Mouse (Mus musculus) midbrain, embryonic 13.5 days (tissue): ENCODE data around the gene Smpdl3b. TPM values are rescaled to one million over a fixed set of nuclear protein-coding genes. Genes with fewer than 3 reads are reported as not detected.
A peak's percentile ranks its signal among the peaks of the same experiment; 100 is the strongest.
"Not testable (repeated sequence)": the region's sequence is repeated elsewhere in the genome, so short reads cannot be mapped to it uniquely, and the experiment has no call there.

ENCODE experiments used
- ATAC-seq: fragments of 200-750 bp; cut with Nextera tagmentation; 2 replicates; pipeline ENCODE4 v1.8.0; 2017; ENCODE audit warnings: mild to moderate bottlenecking, moderate TSS enrichment, moderate library complexity
- H3K27ac ChIP-seq: fragments of 300-500 bp; sonication (generic); 2 replicates; pipeline ENCODE4 v1.5.1; 2015; ENCODE audit warnings: inconsistent platforms, mild to moderate bottlenecking, moderate library complexity
- H3K27me3 ChIP-seq: fragments of 300-500 bp; sonication (generic); 2 replicates; pipeline ENCODE4 v1.6.1; 2015; ENCODE audit warnings: mild to moderate bottlenecking, inconsistent platforms
- H3K36me3 ChIP-seq: fragments of 300-500 bp; sonication (generic); 2 replicates; pipeline ENCODE4 v1.6.1; 2015; ENCODE audit warnings: mild to moderate bottlenecking, inconsistent platforms
- H3K4me1 ChIP-seq: fragments of 300-500 bp; sonication (generic); replicated peaks from 2 replicates; pipeline ENCODE4 v1.6.1; 2015; ENCODE audit warnings: inconsistent platforms
- H3K4me2 ChIP-seq: fragments of 300-500 bp; sonication (generic); replicated peaks from 2 replicates; pipeline ENCODE4 v1.6.1; 2015; ENCODE audit warnings: moderate library complexity, mild to moderate bottlenecking, inconsistent platforms
- H3K4me3 ChIP-seq: fragments of 300-500 bp; sonication (generic); replicated peaks from 2 replicates; pipeline ENCODE4 v1.5.1; 2015; ENCODE audit warnings: mild to moderate bottlenecking, inconsistent platforms
- H3K9ac ChIP-seq: fragments of 300-500 bp; sonication (generic); replicated peaks from 2 replicates; pipeline ENCODE4 v1.6.1; 2015; ENCODE audit warnings: mild to moderate bottlenecking, inconsistent platforms
- H3K9me3 ChIP-seq: fragments of 300-500 bp; sonication (generic); 2 replicates; pipeline ENCODE4 v1.6.1; 2016; ENCODE audit warnings: mild to moderate bottlenecking, inconsistent platforms
- WGBS: fragments of 180-500 bp; shearing (Covaris S2); methylation state at CpG from one replicate; pipeline ENCODE4 v1.1.7; 2015; 5-methylcytosine and 5-hydroxymethylcytosine counted together
- polyA plus RNA-seq: library from polyadenylated mRNA; unstranded; fragments of >200 nt; fragmentation: Nextera tagmentation; extraction: Ambion mirVana; gene quantifications from 2 replicates; pipeline ENCODE4 v1.2.1, GENCODE M21; 2015

Gene Smpdl3b
- polyA plus RNA-seq, 1 experiment from 2014 or later: 0.82 TPM

DNA sequence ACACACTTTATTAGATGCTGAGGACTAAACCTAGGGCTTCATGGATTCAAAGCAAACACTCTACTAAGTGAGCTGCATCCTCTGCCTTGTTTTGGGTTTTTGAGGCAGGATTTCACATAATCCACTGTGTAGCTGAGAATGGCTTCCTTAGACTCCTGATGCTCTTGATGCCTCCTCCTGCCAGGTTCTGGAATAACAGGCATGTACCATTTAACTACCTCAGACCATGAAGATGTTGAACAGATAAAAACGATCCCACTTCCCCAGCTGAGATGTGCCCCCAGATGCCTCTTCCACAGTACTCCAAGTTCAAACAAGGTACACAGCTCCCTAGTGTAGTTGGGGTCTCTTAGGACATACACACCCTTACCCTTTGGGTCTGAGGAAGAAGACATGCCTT, 40.4 kb upstream of the Smpdl3b start:
- Histone ChIP-seq H3K4me3 (no peak overlapping the region), H3K9ac (no peak overlapping the region), H3K4me2 (no peak overlapping the region), H3K9me3 (no peaks in the 10 kb centered on the region), H3K4me1 (peaks cover 7% of the 10 kb centered on the region; the same call in 1 of the 2 replicates), H3K27me3 (peaks cover 23% of the 10 kb centered on the region), H3K27ac (no peak overlapping the region), H3K36me3 (no peaks in the 10 kb centered on the region)
- WGBS: 100% methylated on average over 1 of the region's 1 CpGs
- no peak for ATAC-seq

DNA sequence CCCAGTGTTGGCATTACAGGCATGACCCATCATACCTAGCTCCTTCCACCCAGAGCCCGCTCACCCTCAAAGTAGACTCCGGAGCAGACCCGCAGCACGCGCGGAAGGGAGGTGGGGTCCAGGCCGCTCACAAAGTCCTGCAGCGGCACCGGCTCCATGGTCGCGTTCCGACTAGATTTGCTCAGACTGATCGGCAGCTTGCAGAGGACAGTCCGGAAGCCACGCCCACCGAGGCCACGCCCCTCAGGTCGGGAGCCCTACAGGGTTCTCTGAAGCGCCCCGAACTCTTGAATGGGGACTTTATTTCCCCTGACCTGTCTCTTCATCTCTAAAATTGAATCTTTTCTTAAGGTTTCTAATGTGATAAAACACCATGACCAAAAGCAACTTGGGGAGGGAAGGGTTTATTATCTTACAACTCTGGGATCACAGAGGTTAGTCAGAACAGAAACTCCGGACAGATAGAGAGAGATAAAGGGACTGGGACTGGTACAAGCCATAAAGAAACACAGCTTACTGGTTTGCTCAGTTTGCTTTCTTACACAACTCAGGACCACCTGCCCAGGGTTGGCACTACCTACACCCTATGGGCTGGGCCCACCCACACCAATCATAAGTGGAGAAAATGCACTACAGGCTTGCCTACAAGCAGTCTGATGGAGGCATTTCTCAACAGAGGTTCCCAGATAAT, 39.3 kb upstream of the Smpdl3b start, which contains the start of gene Themis2:
Gene Themis2 (minus strand): TSS at position 192 of the 691 bp plus-strand sequence.
- H3K9me3 ChIP-seq: no peaks in the 10 kb centered on the region
- H3K27me3 ChIP-seq: peaks cover 23% of the 10 kb centered on the region
- H3K36me3 ChIP-seq: no peaks in the 10 kb centered on the region
- H3K9ac ChIP-seq: peak within 1 kb of the TSS; percentile 52; the same call in 1 of the 2 replicates
- no peak for ATAC-seq
- peak within 1 kb of the TSS; percentile 22 for H3K4me3 ChIP-seq
- 1% methylated on average over 21 of the region's 21 CpGs for WGBS
- H3K4me1 ChIP-seq: peaks cover 7% of the 10 kb centered on the region; the same call in 1 of the 2 replicates
- H3K4me2 ChIP-seq: peak within 1 kb of the TSS; percentile 52
- H3K27ac ChIP-seq: no peak within 1 kb of the TSS

- no peak for ATAC-seq
- WGBS: 61% methylated on average over 7 of the region's 7 CpGs
- no peak overlapping the region for H3K4me2 ChIP-seq
- no peaks in the 10 kb centered on the region for H3K9me3 ChIP-seq
- no peak overlapping the region for H3K4me3 ChIP-seq
- peaks cover 23% of the 10 kb centered on the region for H3K27me3 ChIP-seq
- H3K9ac ChIP-seq: no peak overlapping the region
- no peak overlapping the region for H3K27ac ChIP-seq
- peaks cover 7% of the 10 kb centered on the region; the same call in 1 of the 2 replicates for H3K4me1 ChIP-seq
- H3K36me3 ChIP-seq: no peaks in the 10 kb centered on the region
These were observed 38.1 kb upstream of the Smpdl3b start for GRCm38 (mm10) chr4:132795171-132795570.

DNA sequence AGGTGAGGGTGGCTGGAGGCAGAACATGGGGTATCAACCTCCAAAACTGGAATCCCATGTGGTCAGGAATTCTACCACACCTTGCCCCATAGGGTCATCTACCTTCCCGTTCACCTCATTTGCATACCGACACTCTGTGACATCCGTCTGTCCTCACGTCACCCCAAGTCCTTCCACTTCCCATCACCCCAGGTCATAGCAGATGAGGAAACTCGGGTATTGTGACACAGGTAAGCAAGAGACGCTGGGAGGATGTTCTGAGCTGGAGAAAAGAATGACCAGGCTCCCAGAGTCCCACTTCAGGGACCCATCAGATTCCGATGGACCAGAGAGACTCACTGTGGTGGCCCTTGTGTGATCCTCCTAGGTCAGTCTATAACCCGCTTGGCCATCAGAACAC, 37.7 kb upstream of the Smpdl3b start:
- ATAC-seq: no peak
- Histone ChIP-seq H3K27me3 (peaks cover 23% of the 10 kb centered on the region), H3K9me3 (no peaks in the 10 kb centered on the region), H3K4me2 (no peak overlapping the region), H3K4me3 (no peak overlapping the region), H3K9ac (no peak overlapping the region), H3K4me1 (peaks cover 7% of the 10 kb centered on the region; the same call in 1 of the 2 replicates), H3K36me3 (no peaks in the 10 kb centered on the region), H3K27ac (no peak overlapping the region)
- 84% methylated on average over 8 of the region's 8 CpGs for WGBS

DNA sequence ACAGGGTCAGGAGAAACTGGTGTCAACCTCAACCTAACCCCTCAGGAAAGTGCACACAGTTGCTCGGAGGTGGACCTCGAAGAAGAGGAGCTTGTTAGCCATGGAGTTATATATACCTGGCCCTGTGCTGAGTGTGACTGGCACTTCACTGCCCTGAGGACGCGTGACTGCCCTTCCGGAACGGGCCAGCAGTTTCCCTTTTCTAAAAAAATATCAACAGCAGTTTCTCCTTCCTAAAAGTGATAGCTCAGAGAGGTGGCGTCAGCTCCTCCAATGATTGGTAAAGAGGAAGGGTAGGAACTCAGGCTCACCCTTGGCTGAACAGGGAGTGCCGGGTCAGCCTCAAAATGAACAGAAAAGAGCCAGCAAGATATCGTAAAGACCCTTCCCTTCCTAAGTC, 37.0 kb upstream of the Smpdl3b start:
- Histone ChIP-seq H3K9ac (no peak overlapping the region), H3K9me3 (no peaks in the 10 kb centered on the region), H3K27ac (no peak overlapping the region), H3K4me2 (no peak overlapping the region), H3K27me3 (peaks cover 23% of the 10 kb centered on the region), H3K36me3 (no peaks in the 10 kb centered on the region), H3K4me3 (no peak overlapping the region), H3K4me1 (peaks cover 7% of the 10 kb centered on the region; the same call in 1 of the 2 replicates)
- no peak for ATAC-seq
- WGBS: 85% methylated on average over 9 of the region's 9 CpGs

GRCm38 (mm10) chr4:132793322-132794004, 36.4 kb upstream of the Smpdl3b start:
- not testable (repeated sequence) for H3K9me3 ChIP-seq, H3K4me2 ChIP-seq, H3K9ac ChIP-seq, H3K27ac ChIP-seq, ATAC-seq, H3K36me3 ChIP-seq, H3K4me3 ChIP-seq, H3K4me1 ChIP-seq
- peaks cover 23% of the 10 kb centered on the region for H3K27me3 ChIP-seq
- 92% methylated on average over 8 of the region's 9 CpGs for WGBS

DNA sequence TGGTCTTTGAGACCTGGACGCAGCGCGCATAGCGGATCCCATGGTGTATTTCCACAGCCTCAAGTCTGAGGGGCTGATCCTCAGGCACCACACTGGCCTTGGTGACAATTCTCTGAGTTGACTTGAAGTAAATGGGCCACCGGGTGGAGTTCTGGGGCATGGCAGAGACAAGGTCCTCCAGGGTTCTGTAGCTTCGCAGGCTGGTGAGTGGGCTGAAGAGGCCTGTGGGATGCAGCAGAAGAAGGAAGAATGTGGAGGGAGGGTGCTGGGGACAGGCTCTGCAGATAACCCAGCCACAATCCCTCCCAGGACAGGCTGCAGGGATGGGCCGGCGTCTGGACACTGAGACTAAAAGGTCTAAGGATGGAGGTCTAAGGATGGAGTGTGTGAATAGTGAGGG, 32.7 kb upstream of the Smpdl3b start:
- peaks cover 5% of the 10 kb centered on the region for H3K27me3 ChIP-seq
- no peaks in the 10 kb centered on the region for H3K9me3 ChIP-seq
- no peak overlapping the region for H3K9ac ChIP-seq
- no peaks in the 10 kb centered on the region for H3K4me1 ChIP-seq
- no peak overlapping the region for H3K4me3 ChIP-seq
- H3K4me2 ChIP-seq: no peak overlapping the region
- no peak for ATAC-seq
- no peaks in the 10 kb centered on the region for H3K36me3 ChIP-seq
- WGBS: 87% methylated on average over 8 of the region's 8 CpGs
- no peak overlapping the region for H3K27ac ChIP-seq

GRCm38 (mm10) chr4:132785228-132785627, 28.2 kb upstream of the Smpdl3b start:
- Histone ChIP-seq H3K4me3 (no peak overlapping the region), H3K27ac (no peak overlapping the region), H3K36me3 (no peaks in the 10 kb centered on the region), H3K4me2 (no peak overlapping the region), H3K9ac (no peak overlapping the region), H3K4me1 (no peaks in the 10 kb centered on the region), H3K27me3 (no peaks in the 10 kb centered on the region), H3K9me3 (no peaks in the 10 kb centered on the region)
- ATAC-seq: no peak
- 90% methylated on average over 13 of the region's 13 CpGs for WGBS

DNA sequence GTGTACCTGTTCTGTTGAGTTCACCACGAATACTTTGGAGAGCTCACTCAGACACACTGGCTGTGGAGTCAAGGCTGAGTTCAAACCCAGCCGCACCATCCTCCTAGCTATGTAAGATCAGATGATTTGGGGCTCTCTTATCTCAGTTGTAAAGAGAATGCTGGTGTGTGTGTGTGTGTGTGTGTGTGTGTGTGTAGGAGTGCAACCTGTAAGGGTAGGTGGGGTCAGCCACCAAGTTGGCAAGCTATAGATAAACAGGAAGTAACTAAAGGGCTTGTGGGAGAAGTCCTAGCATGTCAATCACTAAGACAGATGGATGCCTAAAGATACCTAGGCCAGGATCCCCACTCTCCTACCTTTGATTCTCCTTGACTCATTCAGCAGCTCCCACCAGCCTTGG, 26.7 kb upstream of the Smpdl3b start:
- H3K4me2 ChIP-seq: no peak overlapping the region
- no peaks in the 10 kb centered on the region for H3K27me3 ChIP-seq
- ATAC-seq: no peak
- 94% methylated on average over 2 of the region's 2 CpGs for WGBS
- H3K9ac ChIP-seq: no peak overlapping the region
- no peak overlapping the region for H3K4me3 ChIP-seq
- no peak overlapping the region for H3K27ac ChIP-seq
- no peaks in the 10 kb centered on the region for H3K4me1 ChIP-seq
- H3K9me3 ChIP-seq: no peaks in the 10 kb centered on the region
- H3K36me3 ChIP-seq: peaks cover 9% of the 10 kb centered on the region

DNA sequence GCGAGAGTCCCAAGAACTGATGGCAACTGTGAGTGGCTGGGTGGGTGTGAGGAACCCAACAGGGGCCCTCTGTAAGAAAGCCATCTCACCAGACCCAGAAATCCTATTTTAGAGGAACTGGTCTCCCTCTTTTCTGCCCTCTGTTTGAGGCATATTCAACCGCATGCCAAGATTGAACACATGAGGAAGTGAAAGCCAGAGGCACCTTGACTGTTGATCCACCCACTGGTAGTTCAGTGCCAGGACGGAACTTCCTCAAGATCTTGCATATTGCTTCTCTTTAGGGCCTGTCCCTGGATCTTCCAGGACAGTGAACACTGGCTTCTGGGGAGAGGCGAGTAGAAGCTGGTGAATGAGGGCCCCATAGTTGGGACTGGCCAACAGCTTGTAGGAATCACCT, 23.2 kb upstream of the Smpdl3b start:
- Histone ChIP-seq H3K36me3 (peaks cover 44% of the 10 kb centered on the region), H3K4me2 (no peak overlapping the region), H3K4me1 (no peaks in the 10 kb centered on the region), H3K9ac (no peak overlapping the region), H3K27ac (no peak overlapping the region), H3K9me3 (no peaks in the 10 kb centered on the region), H3K27me3 (no peaks in the 10 kb centered on the region), H3K4me3 (no peak overlapping the region)
- no peak for ATAC-seq
- 94% methylated on average over 4 of the region's 4 CpGs for WGBS

DNA sequence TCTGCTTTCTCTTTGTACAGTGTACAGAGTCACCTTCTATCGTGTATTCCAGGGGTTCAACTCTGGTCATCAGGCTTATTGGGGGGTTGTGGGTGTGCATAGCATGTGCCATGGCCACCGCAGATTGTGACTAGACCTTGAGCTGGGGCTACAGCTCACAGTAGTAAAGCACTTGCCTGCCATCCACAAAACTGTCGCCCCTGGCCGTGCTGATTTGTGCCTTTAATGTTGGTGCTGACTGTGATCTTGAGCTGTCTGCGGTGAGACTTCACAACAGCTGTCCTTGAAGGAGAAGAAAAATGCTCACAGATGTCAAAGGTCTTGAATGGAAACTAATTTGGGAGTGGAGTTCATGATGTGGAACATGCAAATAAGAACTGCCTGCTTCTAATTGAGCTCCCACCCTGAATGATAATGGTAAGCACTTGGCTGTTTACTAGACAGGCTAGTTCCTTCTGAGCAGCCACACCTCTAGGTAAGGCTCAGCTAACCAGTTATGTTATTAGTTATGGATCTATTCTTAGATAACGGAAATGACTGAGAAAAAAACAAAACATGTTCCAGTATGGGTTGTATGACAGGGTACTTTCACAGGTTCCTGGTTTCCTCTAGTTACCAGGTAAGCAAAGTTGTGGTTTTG, 21.6 kb upstream of the Smpdl3b start:
- Histone ChIP-seq H3K27me3 (no peaks in the 10 kb centered on the region), H3K4me1 (no peaks in the 10 kb centered on the region), H3K4me2 (no peak overlapping the region), H3K4me3 (no peak overlapping the region), H3K9me3 (no peaks in the 10 kb centered on the region), H3K27ac (no peak overlapping the region), H3K36me3 (peaks cover 60% of the 10 kb centered on the region), H3K9ac (no peak overlapping the region)
- no peak for ATAC-seq
- 93% methylated on average over 6 of the region's 6 CpGs for WGBS

DNA sequence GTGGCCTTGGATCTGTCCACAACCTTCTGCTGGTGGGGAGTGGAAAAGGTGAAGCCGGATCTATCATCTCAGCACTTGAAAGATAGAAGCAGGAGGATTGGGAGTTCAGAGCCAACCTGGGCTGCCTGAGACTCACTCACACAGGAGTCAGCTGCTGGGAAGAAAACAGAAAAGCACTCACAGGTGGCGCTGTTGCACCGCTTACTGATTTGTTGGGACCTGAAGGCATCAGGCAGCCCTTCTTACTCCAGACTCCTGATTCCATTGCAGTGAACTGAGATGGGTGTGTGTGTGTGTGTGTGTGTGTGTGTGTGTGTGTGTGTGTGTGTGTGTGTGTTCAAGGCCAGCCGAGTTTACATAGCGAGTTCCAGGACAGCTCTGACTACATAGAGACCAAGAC, 19.7 kb upstream of the Smpdl3b start:
- Histone ChIP-seq H3K36me3 (peaks cover 78% of the 10 kb centered on the region), H3K4me2 (no peak overlapping the region), H3K4me3 (no peak overlapping the region), H3K27ac (no peak overlapping the region), H3K4me1 (no peaks in the 10 kb centered on the region), H3K9me3 (no peaks in the 10 kb centered on the region), H3K9ac (peak overlapping the region; percentile 19; the same call in 1 of the 2 replicates), H3K27me3 (no peaks in the 10 kb centered on the region)
- 94% methylated on average over 5 of the region's 5 CpGs for WGBS
- no peak for ATAC-seq
